Mouse (Mus musculus): ENCODE measurements around the gene Nrip1. TPM values are rescaled to one million over a fixed set of nuclear protein-coding genes. Genes with fewer than 3 reads are reported as not detected.
"Not testable (repeated sequence)": the region's sequence is repeated elsewhere in the genome, so short reads cannot be mapped to it uniquely, and the experiment has no call there.

Gene Nrip1
- 10 to 100 TPM; 51.2 to 53.8 TPM for total RNA-seq (2021)
- long read RNA-seq, experiment 1, full-length matches to known transcripts = 4 of 8 reads
- long read RNA-seq, experiment 1, partial matches to known transcripts = 0 of 8 reads
- long read RNA-seq, experiment 1, other reads (novel, unspliced or antisense) = 4 of 8 reads
- long read RNA-seq, experiment 2, full-length matches to known transcripts = 4 of 5 reads
- long read RNA-seq, experiment 2, partial matches to known transcripts = 0 of 5 reads
- long read RNA-seq, experiment 2, other reads (novel, unspliced or antisense) = 1 of 5 reads

- DNase-seq (ENCODE audit: low spot score in 2 of 2) = peak; percentile 28 to 50
Measured at GRCm38 (mm10) chr16:76373671-76374091, at the start of gene Nrip1. Gene Nrip1, minus strand, starts transcription at chr16:76373827.

DNA sequence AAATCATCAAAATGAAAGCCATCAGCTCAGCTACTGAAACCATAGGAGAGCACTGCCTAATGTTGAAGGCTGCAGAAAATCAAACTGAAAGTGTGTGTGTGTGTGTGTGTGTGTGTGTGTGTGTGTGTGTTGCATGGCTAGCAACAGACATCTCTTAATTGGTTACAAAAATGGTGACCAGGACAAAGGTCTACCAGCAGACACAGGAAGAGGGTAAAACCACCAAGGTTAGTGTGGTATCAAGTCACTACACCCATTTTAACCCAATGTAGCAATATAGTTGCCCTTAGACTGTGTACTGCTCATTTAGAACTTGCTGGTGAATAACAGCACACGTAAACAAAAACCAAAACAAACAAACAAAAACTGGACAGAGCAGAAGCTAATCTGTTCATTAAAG, 48.9 kb upstream of the Nrip1 start:
- no peak for DNase-seq (ENCODE audit: low spot score in 2 of 2)

DNA sequence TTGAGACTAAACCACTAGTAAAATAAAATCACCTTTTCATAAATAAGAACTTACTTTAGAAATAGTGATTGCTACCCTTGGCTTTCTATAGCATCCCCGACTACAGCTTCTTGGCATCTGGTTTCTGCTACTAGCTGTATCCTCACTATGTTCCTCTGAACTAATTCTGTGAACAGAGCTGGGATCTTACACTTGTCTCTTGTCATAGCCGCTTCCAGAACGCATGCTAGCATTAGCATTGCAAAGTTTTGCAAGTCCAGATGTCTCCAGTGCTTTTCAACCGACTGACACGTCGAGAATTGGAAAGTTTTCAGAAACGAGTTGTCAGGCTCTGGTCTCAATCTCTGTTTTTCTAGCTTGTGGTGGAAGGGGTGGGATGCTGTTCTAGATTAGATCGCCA, 46.2 kb upstream of the Nrip1 start:
- no peak for DNase-seq (ENCODE audit: low spot score in 2 of 2)

- DNase-seq (ENCODE audit: low spot score in 2 of 2) = no peak
Measured at GRCm38 (mm10) chr16:76416477-76416876, 42.9 kb upstream of the Nrip1 start.

DNA sequence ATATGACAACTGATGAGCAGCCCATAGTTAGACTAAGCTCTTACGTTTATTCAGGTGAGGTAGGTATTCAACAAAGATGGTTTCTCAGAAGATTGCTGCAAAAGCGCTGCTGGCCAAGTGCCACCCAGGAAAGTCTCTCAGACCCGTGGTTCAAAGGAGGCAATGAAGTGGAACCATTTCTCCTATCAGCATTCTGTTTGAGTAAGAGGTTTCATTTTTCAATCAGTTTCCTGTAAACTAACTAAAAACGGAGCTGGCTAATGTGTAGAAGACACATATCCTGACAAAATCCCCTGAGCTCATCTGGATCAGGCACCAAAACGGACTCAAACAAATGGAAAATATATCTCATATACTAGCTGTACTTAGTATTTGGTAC, 42.4 kb upstream of the Nrip1 start:
- no peak for DNase-seq (ENCODE audit: low spot score in 2 of 2)

GRCm38 (mm10) chr16:76415407-76416059, 41.9 kb upstream of the Nrip1 start:
- no peak for DNase-seq (ENCODE audit: low spot score in 2 of 2)

GRCm38 (mm10) chr16:76414528-76414927, 40.9 kb upstream of the Nrip1 start:
- DNase-seq (ENCODE audit: low spot score in 2 of 2) = no peak

DNA sequence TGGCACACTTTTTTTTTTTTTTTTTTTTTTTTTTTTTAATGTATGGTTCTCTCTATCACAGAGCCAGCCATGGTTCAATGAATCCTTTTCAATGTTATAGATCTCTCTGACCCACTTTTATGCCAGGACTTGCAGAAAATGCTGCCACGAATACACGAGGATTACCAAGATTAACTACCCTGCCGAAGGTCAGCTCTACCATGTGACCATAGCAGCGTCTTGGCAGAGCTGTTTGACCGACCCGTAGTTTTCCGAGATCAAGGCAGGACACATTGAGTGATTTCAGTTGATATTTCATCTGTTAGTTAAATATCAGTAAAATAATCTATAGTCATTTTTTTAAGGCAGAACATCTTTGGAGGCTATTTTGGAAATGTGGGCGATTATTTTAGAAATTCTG, 40.0 kb upstream of the Nrip1 start:
- no peak for DNase-seq (ENCODE audit: low spot score in 2 of 2)

DNA sequence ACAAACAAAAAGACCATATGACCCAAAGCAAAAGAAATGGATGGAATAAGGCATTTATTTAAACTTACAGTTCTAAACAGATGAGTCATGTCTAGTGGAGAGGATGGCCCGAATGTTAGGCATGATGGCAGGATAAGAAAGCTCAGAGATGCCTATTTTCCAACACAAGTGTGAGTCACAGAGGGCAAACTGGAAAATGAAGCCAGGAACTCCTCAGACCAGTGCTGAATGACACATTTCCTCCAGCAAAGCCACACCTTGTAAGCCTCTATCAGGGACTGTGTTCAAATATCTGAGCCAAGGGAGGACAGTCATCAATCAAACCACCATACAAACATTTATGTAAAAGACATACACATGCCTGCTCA, 35.7 kb upstream of the Nrip1 start:
- DNase-seq (ENCODE audit: low spot score in 2 of 2) = no peak

- no peak for DNase-seq (ENCODE audit: low spot score in 2 of 2)
Measured at GRCm38 (mm10) chr16:76408696-76409354, 35.2 kb upstream of the Nrip1 start.

GRCm38 (mm10) chr16:76408241-76408640, 34.6 kb upstream of the Nrip1 start:
- no peak for DNase-seq (ENCODE audit: low spot score in 2 of 2)

DNA sequence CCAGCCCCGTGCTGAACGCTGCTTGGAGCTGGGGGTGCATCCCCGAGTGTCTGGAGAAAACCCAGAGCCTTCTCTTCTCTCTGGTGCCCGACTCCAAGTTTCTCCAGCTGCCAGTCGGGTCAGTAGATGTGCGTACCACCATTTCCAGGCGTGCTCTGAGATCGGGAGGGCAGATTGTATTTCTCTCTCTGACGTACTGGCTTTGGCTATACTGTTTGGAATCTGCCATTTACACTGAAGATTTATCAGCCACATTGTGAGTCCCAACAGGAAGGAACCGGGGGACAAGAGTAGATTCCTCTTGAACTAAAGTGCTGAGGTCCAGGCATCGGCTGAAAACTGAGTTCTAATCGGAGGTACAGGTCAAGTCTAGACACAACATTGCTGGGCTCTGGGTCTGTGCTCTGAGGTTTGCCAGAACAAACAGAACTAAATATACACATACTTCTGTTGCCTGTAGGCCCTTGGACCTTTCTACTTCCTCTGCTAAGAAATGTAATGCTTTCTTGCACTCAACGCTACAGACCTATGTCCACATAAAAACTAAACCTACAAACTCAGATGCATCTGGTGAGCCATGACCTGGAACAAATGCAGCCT, 33.8 kb upstream of the Nrip1 start:
- no peak for DNase-seq (ENCODE audit: low spot score in 2 of 2)

- no peak for DNase-seq (ENCODE audit: low spot score in 2 of 2)
Measured at GRCm38 (mm10) chr16:76406897-76407296, 33.3 kb upstream of the Nrip1 start.

- no peak for DNase-seq (ENCODE audit: low spot score in 2 of 2)
Measured at GRCm38 (mm10) chr16:76406319-76406718, 32.7 kb upstream of the Nrip1 start.

- DNase-seq (ENCODE audit: low spot score in 2 of 2) = not testable (repeated sequence)
Measured at GRCm38 (mm10) chr16:76403305-76403704, 29.7 kb upstream of the Nrip1 start.

- DNase-seq (ENCODE audit: low spot score in 2 of 2) = no peak
Measured at GRCm38 (mm10) chr16:76396512-76396911, 22.9 kb upstream of the Nrip1 start.

DNA sequence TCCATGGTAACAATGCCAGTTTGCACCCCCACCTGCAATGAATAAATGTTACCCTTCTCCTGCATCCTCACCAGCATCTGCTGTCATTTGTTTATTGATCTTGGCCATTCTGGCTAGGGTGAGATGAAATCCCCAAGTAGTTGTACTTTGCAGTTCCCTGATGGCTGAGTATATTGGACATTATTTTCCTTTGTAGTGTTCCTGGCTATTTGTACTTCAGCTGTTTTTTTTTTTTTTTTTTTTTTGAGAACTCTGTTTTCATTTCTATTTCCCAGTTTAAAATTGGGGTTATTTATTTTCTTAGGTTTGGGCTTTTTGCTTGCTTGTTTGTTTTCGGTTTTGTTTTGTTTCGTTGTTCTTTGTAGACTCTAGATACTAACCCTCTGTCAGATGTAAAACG, 19.6 kb upstream of the Nrip1 start:
- DNase-seq (ENCODE audit: low spot score in 2 of 2) = no peak

DNA sequence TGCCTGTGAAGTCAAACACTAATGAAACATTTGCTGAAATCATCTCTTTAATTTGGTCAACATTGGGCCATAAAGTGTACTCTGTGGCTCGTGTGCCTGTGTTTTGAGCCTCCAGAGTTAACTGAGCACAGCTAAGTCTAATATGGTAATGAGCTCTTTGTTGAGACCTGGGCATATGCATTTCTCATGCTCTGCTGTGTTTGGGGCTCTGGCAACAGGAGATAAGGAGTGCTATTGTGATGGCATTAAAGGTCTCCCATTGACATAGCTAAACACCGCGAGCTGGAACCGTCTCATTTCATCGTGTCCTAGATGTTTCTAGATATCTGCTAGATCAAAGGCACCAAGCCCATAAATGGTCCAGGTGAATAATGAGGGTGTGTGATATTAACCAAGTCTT, 12.9 kb upstream of the Nrip1 start:
- DNase-seq (ENCODE audit: low spot score in 2 of 2) = no peak

GRCm38 (mm10) chr16:76386071-76386470, 12.4 kb upstream of the Nrip1 start:
- no peak for DNase-seq (ENCODE audit: low spot score in 2 of 2)

DNA sequence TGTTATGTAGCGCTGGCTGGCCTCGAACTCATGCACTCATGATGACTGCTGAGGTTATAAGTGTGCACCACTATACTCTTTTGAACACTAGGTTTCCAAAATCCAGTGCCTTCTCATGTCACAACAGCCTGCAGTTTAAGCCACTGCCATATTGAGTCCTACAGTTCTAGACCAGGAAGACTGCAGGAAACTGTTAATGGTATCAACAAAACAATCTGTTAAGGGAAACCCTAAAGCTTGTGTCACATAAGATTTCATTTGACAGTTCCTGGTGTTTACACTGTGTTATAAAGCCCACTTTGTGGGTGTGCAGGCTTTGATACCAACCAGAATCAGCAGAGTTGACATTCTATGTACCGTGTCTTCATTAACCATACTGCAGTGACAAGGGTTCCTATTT, 3.6 kb upstream of the Nrip1 start:
- DNase-seq (ENCODE audit: low spot score in 2 of 2) = no peak

GRCm38 (mm10) chr16:76376661-76377060, 3.0 kb upstream of the Nrip1 start:
- no peak for DNase-seq (ENCODE audit: low spot score in 2 of 2)

DNA sequence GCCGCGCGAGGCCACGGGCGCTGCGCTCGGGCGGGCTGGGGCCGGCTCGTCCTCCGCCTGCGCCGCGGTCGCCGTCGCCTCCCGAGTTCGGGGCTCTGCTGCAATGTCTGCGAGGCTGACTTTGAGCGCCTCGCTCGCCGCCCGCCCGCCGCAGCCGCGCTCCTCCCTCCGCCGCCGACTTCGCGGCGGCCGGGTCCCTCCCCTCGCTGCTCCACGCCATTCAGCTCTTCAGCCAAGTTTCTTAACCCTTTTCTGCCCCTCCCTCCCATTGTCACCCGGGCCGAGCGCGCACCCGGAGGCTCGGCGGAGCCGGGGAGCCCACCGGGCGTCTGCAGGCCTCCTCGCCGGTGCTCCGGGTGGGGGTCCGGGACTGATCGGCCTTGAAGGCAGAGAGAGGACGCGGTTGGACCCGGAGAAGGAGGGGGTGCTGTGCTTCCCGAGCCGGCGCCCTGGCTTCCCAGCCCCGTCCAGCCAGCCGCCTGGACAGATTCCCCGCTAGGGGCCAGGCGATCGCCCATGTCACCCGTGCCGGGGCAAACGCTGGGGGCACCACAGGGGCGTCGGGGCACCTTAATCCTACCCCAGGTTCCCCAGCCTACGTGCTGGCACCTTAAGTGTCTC, 576 bp downstream of the Nrip1 start:
- DNase-seq (ENCODE audit: low spot score in 2 of 2) = peak; percentile 74 to 84
